Mouse (Mus musculus): Measurements from ENCODE around the gene Ric8a. TPM values are rescaled to one million over a fixed set of nuclear protein-coding genes. Genes with fewer than 3 reads are reported as not detected.

Ric8a gene
- total RNA-seq, 1 experiment, result 60.5 TPM

DNA sequence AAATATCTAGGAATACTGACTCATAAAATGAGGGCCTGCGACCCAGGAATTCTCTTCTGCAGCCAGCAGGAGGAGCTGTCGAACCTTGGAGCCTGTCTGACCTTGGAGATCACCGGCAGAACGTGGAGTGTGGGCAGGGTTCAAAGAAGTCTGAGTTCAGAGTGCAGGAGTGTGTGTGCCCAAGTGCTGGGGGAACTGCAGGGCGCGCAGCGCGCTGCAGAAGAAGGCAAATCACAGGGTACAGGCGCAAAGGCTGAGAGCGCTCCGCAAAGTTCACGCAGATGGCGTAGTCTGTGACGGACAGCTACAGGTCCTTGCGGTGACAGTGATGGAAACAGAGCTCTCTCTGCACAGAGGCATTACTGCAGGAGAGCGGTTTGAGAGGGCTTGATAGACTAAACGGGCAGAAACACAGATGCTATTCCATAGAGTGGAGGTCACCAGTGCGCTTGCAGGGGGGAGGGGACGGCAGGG is 51.9 kb downstream of the Ric8a start:
- Histone ChIP-seq H3K4me1 (ENCODE audit: control insufficient read depth in 2 of 2, insufficient read depth in 2 of 2, low read length in 2 of 2, poor library complexity in 1 of 2) (peaks cover 2 to 10% of the 10 kb centered on the region in 2 experiments; a peak in 3 of 4 replicates), H3K9me3 (ENCODE audit: control insufficient read depth, insufficient read depth, low read depth, low read length) (no peaks in the 10 kb centered on the region), H3K27ac (ENCODE audit: insufficient read depth, low read depth, low read length, poor library complexity, severe bottlenecking) (no peak overlapping the region), H3K36me3 (ENCODE audit: control insufficient read depth, insufficient read depth, low read length, poor library complexity, severe bottlenecking) (no peaks in the 10 kb centered on the region), H3K4me3 (ENCODE audit: insufficient read depth in 1 of 2, low read depth in 1 of 2, low read length in 2 of 2, poor library complexity in 1 of 2, severe bottlenecking in 1 of 2) (peak overlapping the region; percentile 6 to 27; a peak in 3 of 4 replicates), H3K9ac (ENCODE audit: insufficient read depth, low read depth, low read length, poor library complexity, severe bottlenecking) (no peak overlapping the region)
- peak; percentile 90 for DNase-seq (ENCODE audit: low read depth, low spot score)
- in situ Hi-C loops (cut with MboI; ENCODE audit: low sequenced_read_pairs in 2 of 2, unreplicated experiment in 2 of 2), result no loop called here
- TF ChIP-seq ZC3H11A (IDR thresholded peaks at IDR 0.05; ENCODE audit: borderline replicate concordance, low read depth, low read length) (peak; percentile 90), ZNF384 (IDR thresholded peaks at IDR 0.05; ENCODE audit: low read depth, low read length) (no peak)

DNA sequence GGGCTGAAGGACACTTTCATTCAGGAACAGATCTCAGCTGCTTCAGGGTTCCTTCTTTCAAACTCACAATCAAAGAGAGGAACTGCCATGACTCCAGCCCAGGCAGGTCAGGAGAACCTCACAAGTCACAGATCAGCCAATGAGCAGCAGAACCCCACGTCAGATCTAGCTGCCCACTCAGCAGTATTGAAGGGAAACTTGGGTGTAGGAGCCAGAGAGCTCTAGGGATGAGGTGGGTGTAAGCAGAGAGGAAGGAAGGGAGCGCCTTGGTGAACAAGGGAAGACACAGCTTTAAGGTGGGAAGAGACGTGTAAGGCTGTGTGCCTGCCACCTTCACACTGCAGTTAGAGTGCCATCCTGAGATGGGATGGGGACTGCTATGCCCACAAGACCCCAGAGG is 55.5 kb downstream of the Ric8a start:
- in situ Hi-C loops (cut with MboI; ENCODE audit: low sequenced_read_pairs in 2 of 2, unreplicated experiment in 2 of 2), result no loop called here
- DNase-seq (ENCODE audit: low read depth, low spot score), result no peak
- no peak overlapping the region for H3K9ac ChIP-seq (ENCODE audit: insufficient read depth, low read depth, low read length, poor library complexity, severe bottlenecking)

DNA sequence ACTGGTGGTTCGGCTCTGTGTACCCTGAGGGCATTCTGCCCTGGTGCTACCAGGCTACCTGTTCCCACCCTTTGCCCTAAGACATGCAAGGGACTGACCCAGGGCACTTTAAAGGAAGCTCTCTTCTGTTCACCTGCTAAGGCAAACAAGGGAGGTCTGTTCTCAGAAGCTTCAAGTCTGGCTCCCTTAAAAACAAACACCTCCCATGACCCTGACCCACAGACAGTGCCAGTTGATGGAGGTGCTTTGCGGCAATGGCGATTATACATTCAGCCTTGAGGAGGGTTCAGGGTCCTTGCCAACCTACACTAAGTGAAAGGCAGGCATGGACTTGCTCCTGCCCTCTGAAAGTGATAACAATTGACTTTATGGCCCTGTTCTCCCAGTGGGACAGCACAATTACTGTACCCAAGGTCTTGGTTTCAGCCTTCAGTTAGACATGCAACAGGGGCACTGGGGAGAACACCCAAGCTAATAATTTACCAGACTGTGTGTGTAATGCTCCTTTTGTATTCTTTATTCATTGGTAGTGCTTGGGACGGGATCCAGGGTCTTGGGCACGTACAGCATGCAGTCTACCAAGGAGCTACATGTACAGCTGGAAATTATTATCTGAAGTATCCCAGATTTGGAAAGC is 56.2 kb downstream of the Ric8a start:
- Histone ChIP-seq H3K4me3 (ENCODE audit: insufficient read depth in 1 of 2, low read depth in 1 of 2, low read length in 2 of 2, poor library complexity in 1 of 2, severe bottlenecking in 1 of 2) (no peak overlapping the region), H3K4me1 (ENCODE audit: control insufficient read depth in 2 of 2, insufficient read depth in 2 of 2, low read length in 2 of 2, poor library complexity in 1 of 2) (peaks cover 2 to 7% of the 10 kb centered on the region in 2 experiments; a peak in 3 of 4 replicates), H3K27ac (ENCODE audit: insufficient read depth, low read depth, low read length, poor library complexity, severe bottlenecking) (no peak overlapping the region), H3K9ac (ENCODE audit: insufficient read depth, low read depth, low read length, poor library complexity, severe bottlenecking) (no peak overlapping the region), H3K36me3 (ENCODE audit: control insufficient read depth, insufficient read depth, low read length, poor library complexity, severe bottlenecking) (no peaks in the 10 kb centered on the region), H3K9me3 (ENCODE audit: control insufficient read depth, insufficient read depth, low read depth, low read length) (no peaks in the 10 kb centered on the region)
- DNase-seq (ENCODE audit: low read depth, low spot score), result no peak
- TF ChIP-seq ZNF384 (IDR thresholded peaks at IDR 0.05; ENCODE audit: low read depth, low read length) (no peak), HCFC1 (IDR thresholded peaks at IDR 0.05; ENCODE audit: borderline replicate concordance, insufficient read depth, low read length) (no peak), MAFK (IDR thresholded peaks at IDR 0.05; ENCODE audit: insufficient read depth, low read depth, low read length) (no peak), ZC3H11A (IDR thresholded peaks at IDR 0.05; ENCODE audit: borderline replicate concordance, low read depth, low read length) (no peak), CHD2 (IDR thresholded peaks at IDR 0.05; ENCODE audit: low read depth, low read length) (no peak)
- in situ Hi-C loops (cut with MboI; ENCODE audit: low sequenced_read_pairs in 2 of 2, unreplicated experiment in 2 of 2), result no loop called here

More for the DNA sequence above, 55.5 kb downstream of the Ric8a start:
- Histone ChIP-seq H3K9me3 (ENCODE audit: control insufficient read depth, insufficient read depth, low read depth, low read length) (no peaks in the 10 kb centered on the region), H3K4me3 (ENCODE audit: insufficient read depth in 1 of 2, low read depth in 1 of 2, low read length in 2 of 2, poor library complexity in 1 of 2, severe bottlenecking in 1 of 2) (no peak overlapping the region), H3K36me3 (ENCODE audit: control insufficient read depth, insufficient read depth, low read length, poor library complexity, severe bottlenecking) (no peaks in the 10 kb centered on the region), H3K4me1 (ENCODE audit: control insufficient read depth in 2 of 2, insufficient read depth in 2 of 2, low read length in 2 of 2, poor library complexity in 1 of 2) (peaks cover 2 to 7% of the 10 kb centered on the region in 2 experiments; a peak in 3 of 4 replicates), H3K27ac (ENCODE audit: insufficient read depth, low read depth, low read length, poor library complexity, severe bottlenecking) (no peak overlapping the region)
- TF ChIP-seq HCFC1 (IDR thresholded peaks at IDR 0.05; ENCODE audit: borderline replicate concordance, insufficient read depth, low read length) (no peak), MAFK (IDR thresholded peaks at IDR 0.05; ENCODE audit: insufficient read depth, low read depth, low read length) (no peak), CHD2 (IDR thresholded peaks at IDR 0.05; ENCODE audit: low read depth, low read length) (no peak), ZC3H11A (IDR thresholded peaks at IDR 0.05; ENCODE audit: borderline replicate concordance, low read depth, low read length) (no peak), ZNF384 (IDR thresholded peaks at IDR 0.05; ENCODE audit: low read depth, low read length) (no peak)

Other genes starting within 250 kb of the Ric8a start
- not detected in 2 replicates for gene Olfr61, start 228.0 kb upstream of the Ric8a start, total RNA-seq (2012; rRNA removed)
- not detected in 2 replicates for gene Olfr53, start 210.5 kb upstream of the Ric8a start, total RNA-seq (2012; rRNA removed)
- gene Olfr539, start 197.0 kb upstream of the Ric8a start, total RNA-seq (2012; rRNA removed), result 0.40 and 0.53 TPM in 2 replicates
- gene Olfr45, start 175.0 kb upstream of the Ric8a start, total RNA-seq (2012; rRNA removed), result not detected in 2 replicates
- gene Olfr541, start 159.7 kb upstream of the Ric8a start, total RNA-seq (2012; rRNA removed), result not detected in 2 replicates
- not detected in 2 replicates for gene Cyp2e1, start 93.2 kb upstream of the Ric8a start, total RNA-seq (2012; rRNA removed)
- 12.2 and 21.6 TPM in 2 replicates for gene Syce1, start 69.1 kb upstream of the Ric8a start, total RNA-seq (2012; rRNA removed)
- gene Zfp941, start 34.8 kb upstream of the Ric8a start, total RNA-seq (2012; rRNA removed), result 12.0 and 13.6 TPM in 2 replicates
- 19.5 and 32.1 TPM in 2 replicates for gene Urah, start 21.9 kb upstream of the Ric8a start, total RNA-seq (2012; rRNA removed)
- not detected in 2 replicates for gene Scgb1c1, start 11.4 kb upstream of the Ric8a start, total RNA-seq (2012; rRNA removed)
- gene Odf3, start 9.2 kb upstream of the Ric8a start, total RNA-seq (2012; rRNA removed), result 0.16 TPM in 1 of 2 replicates, not detected in the other
- 0.89 and 1.6 TPM in 2 replicates for gene Gm45785, start 626 bp upstream of the Ric8a start, total RNA-seq (2012; rRNA removed)
- 21.6 and 31.5 TPM in 2 replicates for gene Bet1l, start 620 bp downstream of the Ric8a start, total RNA-seq (2012; rRNA removed)
- 164 and 199 TPM in 2 replicates for gene Psmd13, start 25.0 kb downstream of the Ric8a start, total RNA-seq (2012; rRNA removed)
- gene Sirt3, start 25.4 kb downstream of the Ric8a start, total RNA-seq (2012; rRNA removed), result 18.2 and 26.3 TPM in 2 replicates
- gene Cox8b, start 43.5 kb downstream of the Ric8a start, total RNA-seq (2012; rRNA removed), result not detected in 2 replicates
- gene Nlrp6, start 63.9 kb downstream of the Ric8a start, total RNA-seq (2012; rRNA removed), result 0.27 and 0.74 TPM in 2 replicates
- 10.0 and 12.5 TPM in 2 replicates for gene Pgghg, start 84.4 kb downstream of the Ric8a start, total RNA-seq (2012; rRNA removed)
- gene Ifitm5, start 93.3 kb downstream of the Ric8a start, total RNA-seq (2012; rRNA removed), result 7.7 and 18.6 TPM in 2 replicates
- not detected in 2 replicates for gene Gm45717, start 99.0 kb downstream of the Ric8a start, total RNA-seq (2012; rRNA removed)
- 679 and 1,158 TPM in 2 replicates for gene Ifitm2, start 99.0 kb downstream of the Ric8a start, total RNA-seq (2012; rRNA removed)
- 274 and 585 TPM in 2 replicates for gene Ifitm1, start 110.3 kb downstream of the Ric8a start, total RNA-seq (2012; rRNA removed)
- 353 and 601 TPM in 2 replicates for gene Ifitm3, start 153.8 kb downstream of the Ric8a start, total RNA-seq (2012; rRNA removed)
- gene Ifitm6, start 161.0 kb downstream of the Ric8a start, total RNA-seq (2012; rRNA removed), result 0.36 TPM in 1 of 2 replicates, not detected in the other
- gene Gm17387, start 172.2 kb downstream of the Ric8a start, total RNA-seq (2012; rRNA removed), result not detected in 2 replicates
- gene B4galnt4, start 204.1 kb downstream of the Ric8a start, total RNA-seq (2012; rRNA removed), result 31.1 and 78.3 TPM in 2 replicates
- 8.0 and 12.2 TPM in 2 replicates for gene Pkp3, start 221.3 kb downstream of the Ric8a start, total RNA-seq (2012; rRNA removed)
- gene Sigirr, start 243.6 kb downstream of the Ric8a start, total RNA-seq (2012; rRNA removed), result 18.2 and 56.2 TPM in 2 replicates